Mouse (Mus musculus): ENCODE results near the gene Gm11595. TPM values are rescaled to one million over a fixed set of nuclear protein-coding genes. Genes with fewer than 3 reads are reported as not detected.
A peak's percentile ranks its signal among the peaks of the same experiment; 100 is the strongest.
"Not testable (repeated sequence)": the region's sequence is repeated elsewhere in the genome, so short reads cannot be mapped to it uniquely, and the experiment has no call there.

Gene Gm11595
- polyA plus RNA-seq (2021): not detected

DNA sequence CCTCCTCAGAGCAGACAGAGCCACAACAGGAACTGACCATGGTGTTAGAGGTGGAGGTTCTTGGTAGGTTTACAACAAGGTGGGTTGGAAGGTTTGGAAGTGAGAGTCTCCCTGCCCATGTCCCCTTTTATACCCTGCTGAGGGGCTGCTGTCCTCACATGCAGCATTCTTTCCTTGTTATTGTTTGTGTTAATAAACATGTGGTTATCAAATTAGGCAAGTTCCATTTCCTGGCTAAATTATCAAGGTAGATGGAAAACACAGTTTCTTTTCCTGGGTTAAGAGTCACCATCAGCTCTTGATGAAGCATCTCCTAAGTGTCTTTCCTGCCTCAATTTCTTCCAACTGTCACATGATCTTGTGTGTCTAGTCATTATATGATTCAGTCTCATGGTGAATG is at the start of gene Gm11595:
Gene Gm11595, minus strand, starts transcription at position 101 of the 400 bp plus-strand sequence.
- POLR2A ChIA-PET; H3K27me3 ChIP-seq; CTCF ChIA-PET; DNase-seq (ENCODE audit: low read depth, low spot score); ATAC-seq: not testable (repeated sequence)
- in situ Hi-C loops (cut with MboI; ENCODE audit: low pct_unique_long_range_greater_than_20kb): loop anchor here (10.0 to 25.0 kb wide), 2 partner anchors 62 to 286 kb away; partner anchors contain the start of genes 2300003K06Rik and Krt23

DNA sequence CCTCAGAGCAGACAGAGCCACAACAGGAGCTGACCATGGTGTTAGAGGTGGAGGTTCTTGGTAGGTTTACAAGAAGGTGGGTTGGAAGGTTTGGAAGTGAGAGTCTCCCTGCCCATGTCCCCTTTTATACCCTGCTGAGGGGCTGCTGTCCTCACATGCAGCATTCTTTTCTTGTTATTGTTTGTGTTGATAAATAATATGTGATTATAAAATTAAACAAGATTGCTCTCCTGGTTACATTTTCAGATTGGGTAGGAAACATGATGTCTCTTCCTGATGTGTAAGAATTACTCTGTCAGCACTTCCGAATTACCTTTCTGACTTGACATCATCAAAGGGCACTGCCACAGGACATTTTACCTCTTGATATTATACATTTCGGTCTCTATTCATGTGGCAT is 42.9 kb upstream of the Gm11595 start, which contains the start of gene Gm11564:
Gene Gm11564, minus strand, starts transcription at position 101 of the 400 bp plus-strand sequence.
- CTCF ChIA-PET; H3K27me3 ChIP-seq; POLR2A ChIA-PET; in situ Hi-C loops (cut with MboI; ENCODE audit: low pct_unique_long_range_greater_than_20kb); DNase-seq (ENCODE audit: low read depth, low spot score); ATAC-seq: not testable (repeated sequence)

DNA sequence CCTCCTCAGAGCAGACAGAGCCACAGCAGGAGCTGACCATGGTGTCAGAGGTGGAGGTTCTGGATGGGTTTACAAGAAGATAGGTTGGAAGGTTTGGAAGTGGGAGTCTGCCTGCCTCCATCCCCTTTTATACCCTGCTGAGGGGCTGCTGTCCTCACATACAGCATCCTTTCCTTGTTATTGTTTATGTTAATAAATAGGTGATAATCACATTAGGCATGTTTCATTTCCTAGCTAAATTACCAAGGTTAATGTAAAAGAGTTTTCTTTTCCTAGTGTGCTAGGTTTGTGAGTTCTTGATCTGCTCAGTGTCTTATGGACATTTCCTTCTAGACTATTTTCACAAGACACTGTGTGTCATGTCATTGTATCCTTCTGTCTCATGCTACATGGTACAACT is 37.1 kb upstream of the Gm11595 start, which contains the start of gene Krtap4-13:
Gene Krtap4-13, minus strand, starts transcription at position 101 of the 400 bp plus-strand sequence.
- DNase-seq (ENCODE audit: low read depth, low spot score); H3K27me3 ChIP-seq; POLR2A ChIA-PET; CTCF ChIA-PET; ATAC-seq; in situ Hi-C loops (cut with MboI; ENCODE audit: low pct_unique_long_range_greater_than_20kb): not testable (repeated sequence)

DNA sequence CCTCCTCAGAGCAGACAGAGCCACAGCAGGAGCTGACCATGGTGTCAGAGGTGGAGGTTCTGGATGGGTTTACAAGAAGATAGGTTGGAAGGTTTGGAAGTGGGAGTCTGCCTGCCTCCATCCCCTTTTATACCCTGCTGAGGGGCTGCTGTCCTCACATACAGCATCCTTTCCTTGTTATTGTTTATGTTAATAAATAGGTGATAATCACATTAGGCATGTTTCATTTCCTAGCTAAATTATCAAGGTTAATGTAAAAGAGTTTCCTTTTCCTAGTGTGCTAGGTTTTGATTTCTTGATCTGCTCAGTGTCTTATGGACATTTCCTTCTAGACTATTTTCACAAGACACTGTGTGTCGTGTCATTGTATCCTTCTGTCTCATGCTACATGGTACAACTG is 31.6 kb upstream of the Gm11595 start, which contains the start of gene Gm11554:
Gene Gm11554, minus strand, starts transcription at position 101 of the 400 bp plus-strand sequence.
- POLR2A ChIA-PET; ATAC-seq; CTCF ChIA-PET; DNase-seq (ENCODE audit: low read depth, low spot score); in situ Hi-C loops (cut with MboI; ENCODE audit: low pct_unique_long_range_greater_than_20kb); H3K27me3 ChIP-seq: not testable (repeated sequence)

DNA sequence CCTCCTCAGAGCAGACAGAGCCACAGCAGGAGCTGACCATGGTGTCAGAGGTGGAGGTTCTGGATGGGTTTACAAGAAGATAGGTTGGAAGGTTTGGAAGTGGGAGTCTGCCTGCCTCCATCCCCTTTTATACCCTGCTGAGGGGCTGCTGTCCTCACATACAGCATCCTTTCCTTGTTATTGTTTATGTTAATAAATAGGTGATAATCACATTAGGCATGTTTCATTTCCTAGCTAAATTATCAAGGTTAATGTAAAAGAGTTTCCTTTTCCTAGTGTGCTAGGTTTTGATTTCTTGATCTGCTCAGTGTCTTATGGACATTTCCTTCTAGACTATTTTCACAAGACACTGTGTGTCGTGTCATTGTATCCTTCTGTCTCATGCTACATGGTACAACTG is 26.1 kb upstream of the Gm11595 start, which contains the start of gene Gm11569:
Gene Gm11569, minus strand, starts transcription at position 101 of the 400 bp plus-strand sequence.
- in situ Hi-C loops (cut with MboI; ENCODE audit: low pct_unique_long_range_greater_than_20kb); POLR2A ChIA-PET; DNase-seq (ENCODE audit: low read depth, low spot score); ATAC-seq; H3K27me3 ChIP-seq; CTCF ChIA-PET: not testable (repeated sequence)

- CTCF ChIA-PET: no interaction called here
- no peak for TF ChIP-seq CTCF (IDR thresholded peaks at IDR 0.05)
- ATAC-seq (no peak), DNase-seq (ENCODE audit: low read depth, low spot score) (no peak)
- in situ Hi-C loops (cut with MboI; ENCODE audit: low pct_unique_long_range_greater_than_20kb): no loop called here
- H3K27me3 ChIP-seq: no peaks in the 10 kb centered on the region
- POLR2A ChIA-PET: no interaction called here
Observed at GRCm38 (mm10) chr11:99793367-99793766, 20.7 kb upstream of the Gm11595 start, which contains the start of gene Gm11596. Gene Gm11596 (minus strand): TSS chr11:99793467.

DNA sequence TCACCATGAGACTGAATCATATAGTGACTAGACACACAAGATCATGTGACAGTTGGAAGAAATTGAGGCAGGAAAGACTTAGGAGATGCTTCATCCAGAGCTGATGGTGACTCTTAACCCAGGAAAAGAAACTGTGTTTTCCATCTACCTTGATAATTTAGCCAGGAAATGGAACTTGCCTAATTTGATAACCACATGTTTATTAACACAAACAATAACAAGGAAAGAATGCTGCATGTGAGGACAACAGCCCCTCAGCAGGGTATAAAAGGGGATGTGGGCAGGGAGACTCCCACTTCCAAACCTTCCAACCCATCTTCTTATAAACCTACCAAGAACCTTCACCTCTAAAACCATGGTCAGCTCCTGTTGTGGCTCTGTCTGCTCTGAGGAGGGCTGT is 12.2 kb upstream of the Gm11595 start, which contains the start of gene Krtap4-9:
Gene Krtap4-9, plus strand, starts transcription at position 301 of the 400 bp plus-strand sequence.
- in situ Hi-C loops (cut with MboI; ENCODE audit: low pct_unique_long_range_greater_than_20kb); CTCF ChIA-PET; ATAC-seq; POLR2A ChIA-PET; H3K27me3 ChIP-seq; DNase-seq (ENCODE audit: low read depth, low spot score): not testable (repeated sequence)

GRCm38 (mm10) chr11:99780604-99781003 is 7.9 kb upstream of the Gm11595 start, which contains the start of gene Krtap4-8:
Gene Krtap4-8 (minus strand): TSS chr11:99780704.
- in situ Hi-C loops (cut with MboI; ENCODE audit: low pct_unique_long_range_greater_than_20kb): no loop called here
- DNase-seq (ENCODE audit: low read depth, low spot score) (no peak), ATAC-seq (no peak)
- ChIA-PET POLR2A (no interaction called here), CTCF (no interaction called here)
- no peak for TF ChIP-seq CTCF (IDR thresholded peaks at IDR 0.05)
- H3K27me3 ChIP-seq: no peaks in the 10 kb centered on the region

- no peaks in the 10 kb centered on the region for H3K27me3 ChIP-seq
- ATAC-seq (no peak), DNase-seq (ENCODE audit: low read depth, low spot score) (no peak)
- TF ChIP-seq CTCF (IDR thresholded peaks at IDR 0.05): no peak
- ChIA-PET POLR2A (no interaction called here), CTCF (no interaction called here)
- in situ Hi-C loops (cut with MboI; ENCODE audit: low pct_unique_long_range_greater_than_20kb): loop anchor here (10.0 kb wide), 1 partner anchor 56 kb away; the partner anchor contains the start of gene 2300003K06Rik
Observed at GRCm38 (mm10) chr11:99778401-99778800, 5.7 kb upstream of the Gm11595 start.

DNA sequence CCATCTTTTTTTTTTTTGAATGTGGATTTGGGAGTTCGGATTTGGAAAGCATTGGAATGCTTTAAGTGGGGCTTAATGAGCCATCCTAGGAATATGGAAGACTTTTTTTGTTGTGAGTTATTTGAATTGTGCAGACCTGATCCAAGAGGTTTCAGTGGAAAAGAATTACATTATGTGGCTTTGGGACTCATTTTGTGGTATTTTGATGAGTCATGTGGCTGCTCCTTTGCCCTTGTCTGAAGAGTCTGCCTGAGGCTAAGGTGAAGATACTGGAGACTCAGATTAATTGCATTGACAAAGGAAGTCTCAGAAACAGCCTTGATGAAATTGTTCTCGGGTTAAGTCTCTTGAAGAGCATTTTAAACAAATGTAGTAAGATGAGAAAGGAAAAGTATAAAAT is 4.3 kb downstream of the Gm11595 start:
- no peaks in the 10 kb centered on the region for H3K27me3 ChIP-seq

DNA sequence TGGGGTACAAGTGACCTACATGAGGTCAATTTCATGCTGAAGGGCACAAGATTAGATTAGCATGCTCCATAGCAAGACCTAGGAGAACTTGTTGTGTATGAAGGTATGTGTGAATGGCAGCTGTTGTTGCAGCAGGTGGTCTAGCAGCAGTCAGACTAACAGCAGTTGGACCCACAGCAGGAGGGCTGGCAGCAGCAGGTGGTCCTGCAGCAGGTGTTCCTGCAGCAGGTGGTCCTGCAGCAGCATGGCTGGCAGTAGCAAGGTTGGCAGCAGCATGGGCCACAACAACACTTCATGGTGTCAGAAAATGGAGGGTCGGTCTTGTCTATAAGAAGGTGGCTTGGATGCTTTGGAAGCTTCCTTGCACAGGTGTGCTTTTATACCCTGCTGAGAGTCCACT is 13.8 kb downstream of the Gm11595 start:
- no peak for ATAC-seq
- ChIA-PET POLR2A (no interaction called here), CTCF (no interaction called here)
- in situ Hi-C loops (cut with MboI; ENCODE audit: low pct_unique_long_range_greater_than_20kb): loop anchor here (25.0 kb wide), 1 partner anchor 272 kb away; the partner anchor contains the start of gene Krt23
- no peaks in the 10 kb centered on the region for H3K27me3 ChIP-seq
- TF ChIP-seq CTCF (IDR thresholded peaks at IDR 0.05): no peak
- DNase-seq (ENCODE audit: low read depth, low spot score): no peak

More for the DNA sequence above, 4.3 kb downstream of the Gm11595 start:
- POLR2A ChIA-PET: no interaction called here
- TF ChIP-seq CTCF (IDR thresholded peaks at IDR 0.05): no peak
- peak; percentile 92 for ATAC-seq
- in situ Hi-C loops (cut with MboI; ENCODE audit: low pct_unique_long_range_greater_than_20kb): loop anchor here (5.0 to 25.0 kb wide), 3 partner anchors 76 to 281 kb away; partner anchors contain the start of genes Gm14190, Krt23, Krtap1-4 and Krtap1-5
- DNase-seq (ENCODE audit: low read depth, low spot score): peak; percentile 68
- CTCF ChIA-PET: no interaction called here

- ATAC-seq: no peak
- in situ Hi-C loops (cut with MboI; ENCODE audit: low pct_unique_long_range_greater_than_20kb): no loop called here
- POLR2A ChIA-PET: no interaction called here
- no peak for DNase-seq (ENCODE audit: low read depth, low spot score)
- CTCF ChIA-PET: no interaction called here
- TF ChIP-seq CTCF (IDR thresholded peaks at IDR 0.05): no peak
- H3K27me3 ChIP-seq: no peaks in the 10 kb centered on the region
Observed at GRCm38 (mm10) chr11:99743985-99744384, 28.7 kb downstream of the Gm11595 start.

Measured in Patski (cell line).